ENCODE assay signal across 8 mouse cellular contexts in genomic region chr6:113483729-113484128, GRCm38 (mm10). TPM values are rescaled to one million over a fixed set of nuclear protein-coding genes. Genes with fewer than 3 reads are reported as not detected.
A peak's percentile ranks its signal among the peaks of the same experiment; 100 is the strongest.
DNase-seq lines count a peak whose midpoint lies in the region; ATAC-seq and TF ChIP-seq lines count a peak whose summit lies in the region.

No protein-coding gene starts in this region.

- H3K4me3 ChIP-seq in thymus, adult 2 months (ENCODE audit: control insufficient read depth, insufficient read depth, low read length): peak overlapping the region; percentile 70
- peak overlapping the region; percentile 61 for H3K4me3 ChIP-seq in heart, embryonic 11.5 days (ENCODE audit: low read depth, low read length)
- H3K4me3 ChIP-seq in limb, embryonic 14.5 days (replicated peaks; ENCODE audit: low read length): peak overlapping the region; percentile 41
- H3K4me3 ChIP-seq in neural tube, embryonic 11.5 days (ENCODE audit: low read depth, low read length): peak overlapping the region; percentile 55

- TF ChIP-seq POLR2A in thymus, adult 2 months (IDR thresholded peaks at IDR 0.05; ENCODE audit: control insufficient read depth, extremely low read depth, insufficient read depth, low read length, poor library complexity): no peak
- TF ChIP-seq POLR2A in limb, embryonic 14.5 days (IDR thresholded peaks at IDR 0.05; ENCODE audit: borderline replicate concordance, extremely low read depth, insufficient read depth, insufficient read length): no peak

- peak overlapping the region; percentile 25; the same call in 1 of the 2 replicates for H3K27ac ChIP-seq in thymus, adult 2 months (ENCODE audit: control insufficient read depth, insufficient read depth, low read length)
- H3K27ac ChIP-seq in heart, embryonic 11.5 days (ENCODE audit: low read depth, low read length): peak overlapping the region; percentile 88
- no peak overlapping the region for H3K27ac ChIP-seq in limb, embryonic 14.5 days (replicated peaks; ENCODE audit: low read depth, low read length)
- H3K27ac ChIP-seq in neural tube, embryonic 11.5 days (ENCODE audit: low read depth, low read length): peak overlapping the region; percentile 89

- H3K4me1 ChIP-seq in thymus, adult 2 months (replicated peaks; ENCODE audit: control insufficient read depth, insufficient read depth, low read length): peaks cover 29% of the 10 kb centered on the region
- H3K4me1 ChIP-seq in heart, embryonic 11.5 days (ENCODE audit: control insufficient read depth, insufficient read depth, low read length): peaks cover 12% of the 10 kb centered on the region; the same call in 1 of the 2 replicates
- H3K4me1 ChIP-seq in limb, embryonic 14.5 days (ENCODE audit: control insufficient read depth, insufficient read depth, low read length): peaks cover 8% of the 10 kb centered on the region; the same call in 1 of the 2 replicates
- peaks cover 14% of the 10 kb centered on the region for H3K4me1 ChIP-seq in neural tube, embryonic 11.5 days (ENCODE audit: control insufficient read depth, insufficient read depth, low read length)

- peak overlapping the region; percentile 87 for H3K4me2 ChIP-seq in heart, embryonic 11.5 days
- peak overlapping the region; percentile 69 for H3K4me2 ChIP-seq in limb, embryonic 14.5 days (replicated peaks; ENCODE audit: low read depth, low read length, severe bottlenecking)
- H3K4me2 ChIP-seq in neural tube, embryonic 11.5 days (ENCODE audit: low read depth): peak overlapping the region; percentile 83

- 22% methylated on average over 10 of the region's 10 CpGs for WGBS in thymus, adult 2 months
- 13% methylated on average over 10 of the region's 10 CpGs for WGBS in heart, embryonic 11.5 days (ENCODE audit: insufficient replicate concordance)
- WGBS in limb, embryonic 14.5 days: 11% methylated on average over 10 of the region's 10 CpGs
- WGBS in neural tube, embryonic 11.5 days: 14% methylated on average over 10 of the region's 10 CpGs

- TF ChIP-seq CTCF in thymus, adult 2 months (IDR thresholded peaks at IDR 0.05; ENCODE audit: borderline replicate concordance, control insufficient read depth, extremely low read depth, insufficient read depth, low read length, poor library complexity): no peak

- DNase-seq in thymus, adult 2 months: peak; percentile 21
- no peak for DNase-seq in thymus, postnatal 0 days (ENCODE audit: low spot score)
- DNase-seq in cerebellum, postnatal 36 days: peak; percentile 42 to 45
- no peak for DNase-seq in limb, embryonic 14.5 days (ENCODE audit: low spot score)
- peak; percentile 60 for DNase-seq in neural tube, embryonic 11.5 days (ENCODE audit: low spot score)
- DNase-seq in ovary, postnatal 14 days (ENCODE audit: low spot score): no peak
- no peak for DNase-seq in testis, postnatal 10 days (ENCODE audit: low spot score)

- no peaks in the 10 kb centered on the region for H3K9me3 ChIP-seq in heart, embryonic 11.5 days (replicated peaks; ENCODE audit: control insufficient read depth, low read length)
- H3K9me3 ChIP-seq in limb, embryonic 14.5 days (ENCODE audit: control insufficient read depth, low read length): no peaks in the 10 kb centered on the region
- H3K9me3 ChIP-seq in neural tube, embryonic 11.5 days (ENCODE audit: control insufficient read depth, low read length): no peaks in the 10 kb centered on the region

- H3K9ac ChIP-seq in heart, embryonic 11.5 days (ENCODE audit: low read depth, low read length): peak overlapping the region; percentile 77
- peak overlapping the region; percentile 44 for H3K9ac ChIP-seq in limb, embryonic 14.5 days (ENCODE audit: low read depth, low read length, severe bottlenecking)
- H3K9ac ChIP-seq in neural tube, embryonic 11.5 days (ENCODE audit: low read length): peak overlapping the region; percentile 68

- H3K27me3 ChIP-seq in thymus, adult 2 months (ENCODE audit: control insufficient read depth, insufficient read depth, low read length): no peaks in the 10 kb centered on the region
- peaks cover 12% of the 10 kb centered on the region for H3K27me3 ChIP-seq in heart, embryonic 11.5 days (ENCODE audit: control insufficient read depth, insufficient read depth, low read length)
- H3K27me3 ChIP-seq in limb, embryonic 14.5 days (ENCODE audit: control insufficient read depth, insufficient read depth, low read length): peaks cover 26% of the 10 kb centered on the region
- no peaks in the 10 kb centered on the region for H3K27me3 ChIP-seq in neural tube, embryonic 11.5 days (ENCODE audit: control insufficient read depth, insufficient read depth, low read length)

- ATAC-seq in heart, embryonic 11.5 days (replicated peaks; ENCODE audit: insufficient number of reproducible peaks, low FRiP score, low TSS enrichment): no peak
- no peak for ATAC-seq in limb, embryonic 14.5 days (ENCODE audit: low FRiP score, low read depth)
- peak; percentile 29 for ATAC-seq in neural tube, embryonic 11.5 days (ENCODE audit: insufficient read depth, low FRiP score, low TSS enrichment)

- H3K36me3 ChIP-seq in thymus, adult 2 months (ENCODE audit: control insufficient read depth, insufficient read depth, low read length): no peaks in the 10 kb centered on the region
- H3K36me3 ChIP-seq in heart, embryonic 11.5 days (ENCODE audit: control insufficient read depth, insufficient read depth, low read length): 0 out of 2 replicates have a peak, but pooled peaks cover 3% of the 10 kb centered on the region
- no peaks in the 10 kb centered on the region for H3K36me3 ChIP-seq in limb, embryonic 14.5 days (ENCODE audit: control insufficient read depth, insufficient read depth, low read length)
- no peaks in the 10 kb centered on the region for H3K36me3 ChIP-seq in neural tube, embryonic 11.5 days (ENCODE audit: control insufficient read depth, insufficient read depth, low read length)

RNA-seq across cellular contexts. Expression of gene Creld1, which starts 0.6 kb away (rescaled TPM):
- polyA plus RNA-seq in thymus, adult 2 months (2012; rRNA removed): 15.2 and 16.1 TPM in 2 replicates
- 9.5 and 10.3 TPM in 2 replicates for polyA plus RNA-seq in thymus, postnatal 0 days (2015; fragmentation: Nextera tagmentation; extraction: Ambion mirVana)
- 31.1 and 37.2 TPM in 2 replicates for polyA plus RNA-seq in heart, embryonic 11.5 days (2014; fragmentation: Nextera tagmentation; extraction: Ambion mirVana)
- polyA plus RNA-seq in limb, embryonic 14.5 days (2012; rRNA removed): 14.0 and 15.9 TPM in 2 replicates
- polyA plus RNA-seq in limb, embryonic 14.5 days (2014; fragmentation: Nextera tagmentation; extraction: Ambion mirVana): 15.9 and 16.1 TPM in 2 replicates
- polyA plus RNA-seq in neural tube, embryonic 11.5 days (2014; fragmentation: Nextera tagmentation; extraction: Ambion mirVana): 33.6 and 41.1 TPM in 2 replicates

RNA-seq across cellular contexts. Expression of gene Il17rc, which starts 12.5 kb away (rescaled TPM):
- 14.3 and 15.4 TPM in 2 replicates for polyA plus RNA-seq in thymus, adult 2 months (2012; rRNA removed)
- polyA plus RNA-seq in thymus, postnatal 0 days (2015; fragmentation: Nextera tagmentation; extraction: Ambion mirVana): 5.0 and 6.5 TPM in 2 replicates
- 2.6 and 3.1 TPM in 2 replicates for polyA plus RNA-seq in heart, embryonic 11.5 days (2014; fragmentation: Nextera tagmentation; extraction: Ambion mirVana)
- 21.5 and 25.2 TPM in 2 replicates for polyA plus RNA-seq in limb, embryonic 14.5 days (2012; rRNA removed)
- 18.5 and 28.2 TPM in 2 replicates for polyA plus RNA-seq in limb, embryonic 14.5 days (2014; fragmentation: Nextera tagmentation; extraction: Ambion mirVana)
- polyA plus RNA-seq in neural tube, embryonic 11.5 days (2014; fragmentation: Nextera tagmentation; extraction: Ambion mirVana): 3.2 and 3.4 TPM in 2 replicates

RNA-seq across cellular contexts. Expression of gene Prrt3, which starts 18.0 kb away (rescaled TPM):
- polyA plus RNA-seq in thymus, adult 2 months (2012; rRNA removed): 0.16 and 0.28 TPM in 2 replicates
- polyA plus RNA-seq in thymus, postnatal 0 days (2015; fragmentation: Nextera tagmentation; extraction: Ambion mirVana): 0.17 TPM in 2 replicates
- 0.23 and 0.27 TPM in 2 replicates for polyA plus RNA-seq in heart, embryonic 11.5 days (2014; fragmentation: Nextera tagmentation; extraction: Ambion mirVana)
- 0.54 and 0.73 TPM in 2 replicates for polyA plus RNA-seq in limb, embryonic 14.5 days (2012; rRNA removed)
- 0.36 and 0.70 TPM in 2 replicates for polyA plus RNA-seq in limb, embryonic 14.5 days (2014; fragmentation: Nextera tagmentation; extraction: Ambion mirVana)
- 0.91 and 0.94 TPM in 2 replicates for polyA plus RNA-seq in neural tube, embryonic 11.5 days (2014; fragmentation: Nextera tagmentation; extraction: Ambion mirVana)

RNA-seq across cellular contexts. Expression of gene Il17re, which starts 25.4 kb away (rescaled TPM):
- 22.8 and 32.5 TPM in 2 replicates for polyA plus RNA-seq in thymus, adult 2 months (2012; rRNA removed)
- 6.0 and 7.9 TPM in 2 replicates for polyA plus RNA-seq in thymus, postnatal 0 days (2015; fragmentation: Nextera tagmentation; extraction: Ambion mirVana)
- 0.72 TPM in 2 replicates for polyA plus RNA-seq in heart, embryonic 11.5 days (2014; fragmentation: Nextera tagmentation; extraction: Ambion mirVana)
- polyA plus RNA-seq in limb, embryonic 14.5 days (2012; rRNA removed): 6.7 and 9.6 TPM in 2 replicates
- polyA plus RNA-seq in limb, embryonic 14.5 days (2014; fragmentation: Nextera tagmentation; extraction: Ambion mirVana): 7.9 and 9.2 TPM in 2 replicates
- polyA plus RNA-seq in neural tube, embryonic 11.5 days (2014; fragmentation: Nextera tagmentation; extraction: Ambion mirVana): 0.77 and 0.78 TPM in 2 replicates

RNA-seq across cellular contexts. Expression of gene Jagn1, which starts 41.4 kb away (rescaled TPM):
- 69.6 and 75.5 TPM in 2 replicates for polyA plus RNA-seq in thymus, adult 2 months (2012; rRNA removed)
- polyA plus RNA-seq in thymus, postnatal 0 days (2015; fragmentation: Nextera tagmentation; extraction: Ambion mirVana): 69.1 and 70.6 TPM in 2 replicates
- 58.9 and 65.8 TPM in 2 replicates for polyA plus RNA-seq in heart, embryonic 11.5 days (2014; fragmentation: Nextera tagmentation; extraction: Ambion mirVana)
- polyA plus RNA-seq in limb, embryonic 14.5 days (2012; rRNA removed): 61.0 and 74.5 TPM in 2 replicates
- 80.5 and 82.8 TPM in 2 replicates for polyA plus RNA-seq in limb, embryonic 14.5 days (2014; fragmentation: Nextera tagmentation; extraction: Ambion mirVana)
- 74.7 and 75.9 TPM in 2 replicates for polyA plus RNA-seq in neural tube, embryonic 11.5 days (2014; fragmentation: Nextera tagmentation; extraction: Ambion mirVana)

Comparison
In these comparisons a context has a peak if more than half of its experiments do, and no peak if none do; other contexts are left out.
1. DNase-seq: peak in thymus, adult 2 months (single experiment), cerebellum, postnatal 36 days (2 of 2) and neural tube, embryonic 11.5 days (single experiment); none in thymus, postnatal 0 days (single experiment), limb, embryonic 14.5 days (single experiment), ovary, postnatal 14 days (single experiment) and testis, postnatal 10 days (single experiment).
2. Peak in every context shown above with its lines, with median percentiles within 50 percentile points of each other: H3K4me3 ChIP-seq, H3K4me2 ChIP-seq and H3K9ac ChIP-seq.